Mouse (Mus musculus) lung, embryonic 16.5 days (tissue): ENCODE data around the gene Fstl4. TPM values are rescaled to one million over a fixed set of nuclear protein-coding genes. Genes with fewer than 3 reads are reported as not detected.
A peak's percentile ranks its signal among the peaks of the same experiment; 100 is the strongest.

Source experiments
- ATAC-seq: fragments of 200-750 bp; cut with Nextera tagmentation; 2 replicates; pipeline ENCODE4 v1.8.0; 2017; ENCODE audit warnings: low read depth, mild to moderate bottlenecking, moderate library complexity
- H3K27ac ChIP-seq: fragments of 300-500 bp; sonication (generic); 2 replicates; pipeline ENCODE4 v1.5.1; 2014; ENCODE audit warnings: mild to moderate bottlenecking, control low read depth, low read length
- H3K27me3 ChIP-seq: fragments of 300-500 bp; sonication (generic); 2 replicates; pipeline ENCODE4 v1.6.1; 2014; ENCODE audit warnings: low read depth, low read length, mixed read lengths; ENCODE audit not compliant: control insufficient read depth, insufficient read depth
- H3K36me3 ChIP-seq: fragments of 300-500 bp; sonication (generic); 2 replicates; pipeline ENCODE4 v1.6.1; 2014; ENCODE audit warnings: low read length; ENCODE audit not compliant: control insufficient read depth, insufficient read depth
- H3K4me1 ChIP-seq: fragments of 300-500 bp; sonication (generic); replicated peaks from 2 replicates; pipeline ENCODE4 v1.6.1; 2014; ENCODE audit warnings: low read length, mixed read lengths; ENCODE audit not compliant: control insufficient read depth, insufficient read depth
- H3K4me2 ChIP-seq: fragments of 300-500 bp; sonication (generic); 2 replicates; pipeline ENCODE4 v1.6.1; 2014; ENCODE audit warnings: low read depth, low read length, control low read depth
- H3K4me3 ChIP-seq: fragments of 300-500 bp; sonication (generic); 2 replicates; pipeline ENCODE4 v1.5.1; 2014; ENCODE audit warnings: mild to moderate bottlenecking, low read length, control low read depth
- H3K9ac ChIP-seq: fragments of 300-500 bp; sonication (generic); 2 replicates; pipeline ENCODE4 v1.6.1; 2014; ENCODE audit warnings: low read length, control low read depth
- H3K9me3 ChIP-seq: fragments of 300-500 bp; sonication (generic); 2 replicates; pipeline ENCODE4 v1.6.1; 2016; ENCODE audit warnings: low read length; ENCODE audit not compliant: control insufficient read depth
- WGBS: fragments of 180-500 bp; shearing (Covaris S2); extraction: QIAGEN DNeasy Blood & Tissue Kit; methylation state at CpG from one replicate; pipeline ENCODE4 v1.1.7; 2014; 5-methylcytosine and 5-hydroxymethylcytosine counted together
- polyA plus RNA-seq: library from polyadenylated mRNA; unstranded; fragments of >200 nt; fragmentation: Nextera tagmentation; extraction: Ambion mirVana; gene quantifications from 2 replicates; pipeline ENCODE4 v1.2.1, GENCODE M21; 2015

Gene Fstl4
- polyA plus RNA-seq, 1 experiment from 2014 or later = 11.3 TPM

DNA sequence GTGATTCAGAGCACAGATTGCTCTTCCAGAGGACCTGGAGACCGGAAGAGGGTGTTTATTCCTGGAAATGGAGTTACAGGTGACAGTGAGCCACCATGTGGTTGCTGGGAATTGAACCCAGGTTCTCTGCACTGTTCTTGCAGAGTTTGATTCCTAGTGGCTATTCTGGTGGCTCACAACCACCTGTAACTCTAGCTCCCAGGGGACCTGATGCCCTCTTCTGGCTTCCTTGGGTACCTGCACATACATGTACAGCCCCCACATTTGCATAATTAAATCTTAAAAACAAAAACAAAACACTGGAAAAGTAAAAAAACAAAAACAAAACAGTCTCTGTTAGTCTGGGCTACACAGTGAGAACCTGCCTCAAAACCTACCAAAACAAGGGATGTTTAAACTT lies 2.6 kb upstream of the Fstl4 start:
- no peak for ATAC-seq
- Histone ChIP-seq H3K9ac (no peak overlapping the region), H3K9me3 (no peaks in the 10 kb centered on the region), H3K27ac (no peak overlapping the region), H3K27me3 (peaks cover 42% of the 10 kb centered on the region), H3K36me3 (no peaks in the 10 kb centered on the region), H3K4me3 (no peak overlapping the region), H3K4me2 (no peak overlapping the region), H3K4me1 (peaks cover 13% of the 10 kb centered on the region)
- WGBS = 33% methylated on average over 1 of the region's 1 CpGs

- H3K9me3 ChIP-seq = no peaks in the 10 kb centered on the region
- peak overlapping the region; percentile 55 for H3K4me3 ChIP-seq
- H3K9ac ChIP-seq = peak overlapping the region; percentile 62
- no peaks in the 10 kb centered on the region for H3K36me3 ChIP-seq
- H3K27ac ChIP-seq = no peak overlapping the region
- WGBS = 0% methylated on average over 53 of the region's 53 CpGs
- H3K27me3 ChIP-seq = peaks cover 42% of the 10 kb centered on the region
- H3K4me1 ChIP-seq = peaks cover 13% of the 10 kb centered on the region
- ATAC-seq = peak; percentile 45; the same call in 1 of the 2 replicates
- peak overlapping the region; percentile 91 for H3K4me2 ChIP-seq
Measured at GRCm38 (mm10) chr11:52764894-52765677, 652 bp downstream of the Fstl4 start.

GRCm38 (mm10) chr11:52765678-52766254 lies 1.3 kb downstream of the Fstl4 start:
- Histone ChIP-seq H3K4me1 (peaks cover 13% of the 10 kb centered on the region), H3K27ac (no peak overlapping the region), H3K9me3 (no peaks in the 10 kb centered on the region), H3K36me3 (no peaks in the 10 kb centered on the region), H3K4me3 (peak overlapping the region; percentile 55), H3K4me2 (peak overlapping the region; percentile 91), H3K27me3 (peaks cover 42% of the 10 kb centered on the region), H3K9ac (peak overlapping the region; percentile 62)
- under 1% methylated on average over 21 of the region's 21 CpGs for WGBS
- peak; percentile 23; the same call in 1 of the 2 replicates for ATAC-seq

DNA sequence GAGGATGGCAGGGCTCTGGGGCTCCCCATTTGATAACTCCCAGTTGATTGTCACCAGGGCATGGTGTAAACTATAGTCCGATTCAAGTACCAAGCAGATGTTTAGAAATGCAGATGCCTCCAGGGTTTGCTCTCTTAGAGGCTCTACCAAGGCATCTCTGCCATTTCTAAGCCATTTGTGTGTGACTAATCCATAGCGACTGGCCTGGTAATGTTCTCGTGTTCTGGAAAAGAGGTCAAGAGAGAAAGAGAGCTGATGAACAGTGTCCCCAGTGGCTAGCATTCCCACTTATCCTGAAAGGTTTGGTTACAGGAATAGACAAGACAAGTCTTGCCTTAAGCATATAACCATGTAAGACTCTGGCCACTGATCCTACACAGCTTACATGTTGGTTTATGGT lies 3.5 kb downstream of the Fstl4 start:
- H3K36me3 ChIP-seq = no peaks in the 10 kb centered on the region
- H3K27me3 ChIP-seq = peaks cover 37% of the 10 kb centered on the region
- WGBS = 73% methylated on average over 3 of the region's 3 CpGs
- no peak overlapping the region for H3K27ac ChIP-seq
- H3K9me3 ChIP-seq = no peaks in the 10 kb centered on the region
- H3K4me1 ChIP-seq = peaks cover 13% of the 10 kb centered on the region
- H3K4me2 ChIP-seq = no peak overlapping the region
- no peak overlapping the region for H3K4me3 ChIP-seq
- ATAC-seq = no peak
- no peak overlapping the region for H3K9ac ChIP-seq

DNA sequence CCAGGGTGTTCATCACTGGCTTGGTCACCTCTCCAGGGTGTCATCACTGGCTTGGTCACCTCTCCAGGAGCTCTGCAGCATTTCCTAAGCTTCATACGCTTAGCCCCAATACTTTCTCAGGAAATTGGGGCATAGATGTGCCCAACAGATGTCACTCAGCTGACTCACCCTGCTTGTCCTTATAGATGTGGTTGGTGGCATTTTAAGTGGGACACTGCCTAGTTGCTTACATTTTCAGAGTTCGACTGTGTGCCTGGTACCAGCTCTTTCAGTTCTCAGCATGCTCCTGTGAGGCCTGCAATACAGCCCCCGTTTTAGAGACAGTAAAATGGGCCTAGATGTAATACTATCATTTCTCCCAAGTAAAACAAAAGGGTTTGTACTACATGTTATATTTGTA lies 8.6 kb downstream of the Fstl4 start:
- Histone ChIP-seq H3K4me1 (no peaks in the 10 kb centered on the region), H3K4me3 (no peak overlapping the region), H3K9me3 (no peaks in the 10 kb centered on the region), H3K27me3 (no peaks in the 10 kb centered on the region), H3K27ac (no peak overlapping the region), H3K9ac (no peak overlapping the region), H3K36me3 (no peaks in the 10 kb centered on the region), H3K4me2 (no peak overlapping the region)
- ATAC-seq = no peak
- WGBS = 84% methylated on average over 3 of the region's 3 CpGs

DNA sequence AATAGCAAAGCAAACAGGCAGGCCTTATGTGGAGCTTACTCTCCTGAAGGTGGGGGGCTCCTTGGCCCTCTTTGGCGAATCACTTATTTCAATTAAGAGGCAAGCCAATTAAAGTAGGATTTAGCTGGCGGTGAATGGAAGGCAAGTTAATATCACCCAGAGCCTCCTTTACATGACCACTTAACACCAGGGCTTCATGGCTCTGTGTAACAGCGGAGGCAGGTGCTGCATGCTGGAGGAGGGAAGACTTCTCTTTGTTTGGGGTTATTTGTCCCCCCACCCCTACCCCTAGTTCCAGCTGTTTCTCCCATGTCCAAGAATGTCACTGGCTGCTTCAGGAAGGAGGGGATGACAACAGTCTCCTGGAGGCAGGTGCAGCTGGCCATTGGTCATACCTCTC lies 10.9 kb downstream of the Fstl4 start:
- no peak overlapping the region for H3K27ac ChIP-seq
- no peaks in the 10 kb centered on the region for H3K4me1 ChIP-seq
- H3K4me2 ChIP-seq = no peak overlapping the region
- no peaks in the 10 kb centered on the region for H3K9me3 ChIP-seq
- ATAC-seq = no peak
- 84% methylated on average over 3 of the region's 3 CpGs for WGBS
- no peak overlapping the region for H3K4me3 ChIP-seq
- no peaks in the 10 kb centered on the region for H3K36me3 ChIP-seq
- H3K9ac ChIP-seq = no peak overlapping the region
- no peaks in the 10 kb centered on the region for H3K27me3 ChIP-seq

GRCm38 (mm10) chr11:52782426-52782825 lies 18.0 kb downstream of the Fstl4 start:
- Histone ChIP-seq H3K27ac (no peak overlapping the region), H3K4me1 (no peaks in the 10 kb centered on the region), H3K4me2 (no peak overlapping the region), H3K4me3 (no peak overlapping the region), H3K9me3 (no peaks in the 10 kb centered on the region), H3K27me3 (no peaks in the 10 kb centered on the region), H3K36me3 (no peaks in the 10 kb centered on the region), H3K9ac (no peak overlapping the region)
- 76% methylated on average over 5 of the region's 5 CpGs for WGBS
- ATAC-seq = no peak

DNA sequence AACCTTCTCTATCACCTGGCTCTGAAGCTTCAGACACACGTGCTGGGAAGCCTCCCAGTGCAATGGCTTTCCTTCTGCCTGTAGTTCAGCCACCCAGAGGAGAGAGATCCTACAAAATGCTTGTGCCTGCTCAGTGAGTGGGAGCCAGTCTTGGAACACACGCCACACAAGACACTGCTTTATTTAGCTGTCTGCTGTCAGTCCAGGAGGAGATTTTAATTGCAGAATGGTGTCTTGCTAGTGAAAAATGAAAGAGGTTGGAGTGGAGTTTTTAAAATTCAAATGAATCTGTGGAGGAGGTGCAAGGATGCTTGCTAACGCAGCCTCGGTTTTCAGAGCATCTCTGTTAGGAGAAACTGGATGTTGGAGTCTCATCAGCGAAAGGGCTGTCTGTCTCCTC lies 29.9 kb downstream of the Fstl4 start:
- WGBS = 73% methylated on average over 5 of the region's 5 CpGs
- Histone ChIP-seq H3K4me3 (no peak overlapping the region), H3K9me3 (no peaks in the 10 kb centered on the region), H3K27ac (no peak overlapping the region), H3K9ac (no peak overlapping the region), H3K4me1 (no peaks in the 10 kb centered on the region), H3K36me3 (no peaks in the 10 kb centered on the region), H3K4me2 (no peak overlapping the region), H3K27me3 (no peaks in the 10 kb centered on the region)
- no peak for ATAC-seq

- ATAC-seq = no peak
- Histone ChIP-seq H3K4me2 (no peak overlapping the region), H3K4me1 (no peaks in the 10 kb centered on the region)
Measured at GRCm38 (mm10) chr11:52809542-52809941, 45.1 kb downstream of the Fstl4 start.

More at GRCm38 (mm10) chr11:52809542-52809941, 45.1 kb downstream of the Fstl4 start:
- 58% methylated on average over 2 of the region's 2 CpGs for WGBS
- Histone ChIP-seq H3K9ac (no peak overlapping the region), H3K27ac (no peak overlapping the region), H3K4me3 (no peak overlapping the region), H3K36me3 (no peaks in the 10 kb centered on the region), H3K9me3 (no peaks in the 10 kb centered on the region), H3K27me3 (no peaks in the 10 kb centered on the region)
